Mouse (Mus musculus) ovary, postnatal 36 days (tissue): Measurements from ENCODE around the gene Plpp2.

ENCODE experiments used
- DNase-seq: peaks from one replicate; pipeline ENCODE4 v3.0.0; 2022; ENCODE audit warnings: low spot score, mixed read lengths

Plpp2 gene

GRCm38 (mm10) chr10:79528081-79528480 lies 5.5 kb downstream of the Plpp2 start:
- no peak for DNase-seq

DNA sequence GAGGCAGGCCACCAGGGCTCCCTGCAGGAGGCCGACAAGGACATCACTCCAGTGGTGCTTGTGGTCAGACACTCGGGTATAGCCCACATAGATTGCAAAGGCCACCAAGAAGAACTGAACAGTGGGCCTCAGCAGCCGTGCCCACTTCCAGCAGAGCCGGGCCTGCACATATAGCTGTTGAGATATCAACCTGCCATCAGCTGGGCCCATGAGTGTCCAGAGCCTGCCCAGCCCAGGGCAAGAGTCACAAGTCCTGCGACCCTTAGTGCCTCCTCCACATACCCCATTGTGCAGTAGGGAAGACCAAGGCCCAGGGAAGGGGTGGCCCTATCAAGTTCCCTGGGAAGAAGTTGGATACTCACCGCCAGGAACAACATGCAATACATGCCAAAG lies 6.1 kb downstream of the Plpp2 start:
- DNase-seq, result no peak

DNA sequence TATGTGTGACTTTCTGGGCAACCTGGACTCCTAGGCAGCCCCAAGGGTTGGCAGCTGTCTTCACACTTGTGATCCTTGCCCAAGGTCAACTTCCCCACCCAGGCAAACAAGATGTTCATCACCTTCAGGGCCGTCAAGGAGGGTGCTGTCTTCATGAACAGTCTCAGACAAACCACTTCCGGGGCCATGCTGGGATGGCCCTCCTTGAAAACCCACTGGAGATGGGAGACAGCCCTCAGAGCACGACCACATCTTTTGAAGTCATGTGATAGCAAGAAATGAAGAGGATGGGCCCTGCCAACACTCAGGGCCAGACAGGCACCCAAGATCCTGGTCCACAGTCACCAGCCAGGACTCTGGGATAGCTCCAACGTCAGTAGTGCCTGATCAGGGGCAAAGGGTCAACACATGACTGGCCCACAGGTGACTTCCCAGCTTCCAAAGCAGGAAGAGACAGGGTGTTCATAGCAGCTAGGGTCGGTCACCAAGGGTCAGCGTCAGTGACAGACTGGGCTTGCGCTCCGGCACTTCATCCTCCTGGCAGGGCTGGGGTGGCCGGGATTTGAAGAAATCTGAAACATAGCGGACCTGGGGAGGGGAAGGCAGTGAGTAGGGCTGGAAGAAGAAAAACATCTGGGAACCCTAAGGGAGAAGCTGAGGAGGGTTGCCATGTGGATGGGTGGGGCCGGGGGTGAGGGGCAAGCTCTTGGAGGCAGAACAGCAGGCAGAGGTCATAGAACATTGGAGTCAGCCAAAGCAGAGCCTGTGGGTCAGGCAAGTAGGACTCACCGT lies 6.7 kb downstream of the Plpp2 start:
- no peak for DNase-seq

DNA sequence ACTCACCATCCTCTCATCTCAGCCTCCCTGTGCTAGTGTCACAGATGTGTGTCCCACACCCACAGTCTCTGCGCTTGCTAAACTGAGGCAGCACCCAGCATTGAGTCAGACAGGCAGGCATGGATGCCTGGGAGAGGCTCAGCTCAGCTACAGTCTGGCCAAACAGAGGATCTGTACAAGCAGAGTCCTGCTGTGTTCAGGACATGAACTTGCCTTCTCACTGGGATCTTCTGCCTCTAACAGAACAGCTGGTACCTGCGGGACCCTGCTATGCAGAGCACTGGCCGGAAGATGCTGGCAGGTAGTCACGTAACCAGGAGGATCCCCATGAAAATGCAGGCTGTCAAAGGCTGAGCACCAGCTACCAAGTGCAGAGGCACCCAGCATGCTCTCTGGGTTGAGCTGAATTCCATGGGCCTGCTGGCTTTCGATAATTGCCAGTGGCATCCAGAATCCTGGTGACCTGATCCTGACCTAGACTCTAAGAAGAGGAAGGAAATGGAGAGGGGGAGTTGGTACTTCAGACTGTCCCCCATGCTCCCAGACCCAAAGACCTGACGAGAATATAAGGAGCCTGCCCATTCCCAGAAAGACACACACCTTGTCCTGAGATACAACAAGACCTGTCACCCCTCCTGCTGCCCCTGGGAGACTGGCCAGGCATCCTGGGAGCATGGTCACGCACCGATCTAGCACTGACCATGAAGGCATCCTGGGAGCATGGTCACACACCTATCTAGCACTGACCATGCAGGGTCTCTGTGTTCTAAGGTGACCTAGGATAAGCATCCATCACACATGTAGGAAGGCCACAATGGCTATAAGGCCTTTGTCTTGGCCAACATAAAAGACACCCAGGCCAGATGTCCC lies 7.9 kb downstream of the Plpp2 start:
- no peak for DNase-seq

GRCm38 (mm10) chr10:79524433-79524832 lies 9.2 kb downstream of the Plpp2 start:
- no peak for DNase-seq

DNA sequence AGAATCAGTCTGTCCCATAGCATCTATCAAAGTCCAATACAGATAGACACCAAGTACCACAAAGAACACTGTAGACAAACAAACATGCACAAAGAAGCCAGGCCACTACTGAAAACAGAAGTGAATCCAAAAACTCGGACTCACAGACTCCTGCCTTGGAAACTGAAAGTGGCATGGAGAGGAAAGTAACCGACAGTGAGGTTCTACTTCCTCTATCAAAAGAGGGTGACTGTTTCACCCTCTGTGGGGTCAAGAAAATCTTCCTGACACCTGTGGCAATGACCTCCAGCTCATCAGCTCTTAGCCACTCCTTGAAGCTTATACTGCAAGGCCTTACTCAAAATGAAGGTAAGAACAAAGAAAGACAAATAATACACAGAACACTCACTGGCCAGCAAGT lies 26.9 kb downstream of the Plpp2 start:
- no peak for DNase-seq

DNA sequence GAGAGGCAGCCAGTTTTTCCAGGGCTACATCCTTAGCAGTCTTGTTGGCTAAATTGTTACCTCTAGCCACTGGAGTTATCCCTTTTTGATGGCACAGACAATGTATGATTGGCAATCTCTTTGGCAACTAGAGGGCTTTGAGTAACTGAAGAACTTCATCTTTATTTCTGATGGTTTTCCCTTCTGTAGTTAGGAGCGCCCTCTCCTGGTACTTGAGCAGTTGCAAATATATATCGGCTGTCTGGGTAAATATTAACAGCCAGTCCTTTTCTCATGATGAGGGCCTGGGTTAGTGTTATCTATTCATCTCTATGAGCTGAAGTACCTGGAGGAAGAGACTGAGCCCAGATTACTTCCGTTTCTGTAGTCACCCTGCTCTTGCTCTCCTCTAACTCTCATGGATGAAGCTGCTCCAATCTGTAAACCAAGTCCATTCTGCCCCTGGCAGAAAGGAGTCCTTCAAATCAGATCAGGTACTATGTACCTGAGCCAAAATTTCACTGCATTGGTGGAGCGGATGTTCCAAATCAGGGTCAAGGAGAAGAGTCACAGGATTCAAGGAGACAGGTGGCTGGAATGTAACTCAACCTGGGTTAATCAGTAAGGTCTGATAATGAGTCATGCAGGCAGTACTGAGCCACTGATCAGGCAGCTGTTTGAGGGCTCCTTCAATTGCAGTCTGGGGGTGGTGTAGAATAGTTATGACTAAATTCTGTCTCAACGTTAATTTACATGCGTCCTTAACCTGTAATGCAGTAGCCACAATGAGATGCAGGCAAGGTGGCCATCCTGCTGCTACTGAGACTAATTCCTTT lies 30.6 kb downstream of the Plpp2 start:
- DNase-seq, result no peak

DNA sequence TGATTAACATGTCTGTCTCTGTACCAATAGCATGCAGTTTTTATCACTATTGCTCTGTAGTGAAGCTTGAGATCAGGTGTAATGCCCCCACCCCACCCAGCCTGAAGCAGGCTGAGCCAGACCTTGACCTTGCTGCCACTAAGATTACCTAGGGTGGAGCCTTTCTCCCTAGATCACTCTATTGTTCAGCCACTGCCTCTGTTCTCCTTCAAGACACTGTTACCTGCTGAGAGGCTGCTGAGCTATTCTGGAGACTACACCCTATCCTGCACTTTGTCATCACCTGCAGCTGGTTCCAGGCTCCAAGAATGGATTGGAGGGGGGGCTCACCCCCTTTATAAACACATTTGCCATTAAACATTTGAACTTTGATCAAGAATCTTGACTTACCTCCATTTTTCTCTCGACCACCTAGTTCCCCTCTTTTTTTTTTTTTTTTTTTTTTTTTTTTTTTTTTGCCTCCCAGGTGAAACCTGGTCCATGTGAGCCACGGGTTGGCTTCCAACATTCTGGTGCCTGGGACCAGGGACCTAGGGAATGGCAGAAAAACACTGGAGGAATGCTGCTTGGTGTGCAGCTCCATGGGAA lies 36.8 kb downstream of the Plpp2 start:
- DNase-seq, result no peak

DNA sequence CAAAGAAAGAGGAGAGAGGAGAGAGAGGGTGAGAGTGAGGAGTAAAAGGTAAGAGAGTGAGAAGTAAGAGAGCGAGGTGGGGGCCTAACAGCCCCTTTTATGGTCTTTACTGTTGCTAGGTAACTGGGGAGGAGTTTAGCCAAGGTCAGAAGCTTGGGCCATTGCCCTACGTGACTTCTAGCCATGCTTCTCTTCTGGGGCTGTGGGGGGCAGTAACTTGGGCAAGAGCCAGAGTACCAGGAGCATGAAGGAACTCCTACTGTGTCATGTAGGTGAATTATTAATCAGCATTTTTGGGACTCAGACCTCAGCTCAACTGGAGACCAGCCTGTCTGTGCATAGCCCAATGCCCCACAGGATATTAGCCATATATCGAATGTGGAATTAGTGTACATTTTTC lies 37.7 kb downstream of the Plpp2 start:
- DNase-seq, result no peak
